Mouse (Mus musculus): Measurements from ENCODE around the gene Gm49510. TPM values are rescaled to one million over a fixed set of nuclear protein-coding genes. Genes with fewer than 3 reads are reported as not detected.

Gene Gm49510
- total and polyA plus RNA-seq, 3 experiments, result 0.17 to 0.27 TPM; not detected in 1

GRCm38 (mm10) chr15:78876258-78876696 lies 23.2 kb upstream of the Gm49510 start (continued):
- TF ChIP-seq POLR2AphosphoS5 (IDR thresholded peaks at IDR 0.05; ENCODE audit: borderline replicate concordance, low read depth, low read length) (no peak), ELF1 (IDR thresholded peaks at IDR 0.05; ENCODE audit: low read depth, low read length) (no peak), GATA1 (IDR thresholded peaks at IDR 0.05; ENCODE audit: low read depth, low read length) (peak; percentile 84), GABPA (IDR thresholded peaks at IDR 0.05; ENCODE audit: low read depth, low read length) (no peak; the same call in 1 of the 2 replicates), SIN3A (IDR thresholded peaks at IDR 0.05; ENCODE audit: low read length) (peak; percentile 0), MYB (IDR thresholded peaks at IDR 0.05; ENCODE audit: low read depth, low read length) (no peak), BHLHE40 (IDR thresholded peaks at IDR 0.05; ENCODE audit: borderline replicate concordance, low read depth, low read length) (0 out of 2 replicates have a peak, but pooled peaks have one; percentile 13), ZKSCAN1 (IDR thresholded peaks at IDR 0.05; ENCODE audit: low read depth, low read length) (no peak), UBTF (IDR thresholded peaks at IDR 0.05; ENCODE audit: borderline replicate concordance, insufficient read depth, low read depth, low read length) (no peak), EP300 (IDR thresholded peaks at IDR 0.05; ENCODE audit: low read depth in 1 of 2, low read length in 2 of 2) (peak; percentile 69 to 74), USF1 (IDR thresholded peaks at IDR 0.05; ENCODE audit: low read depth, low read length) (no peak), MAZ (IDR thresholded peaks at IDR 0.05; ENCODE audit: low read depth, low read length) (no peak), MYC (IDR thresholded peaks at IDR 0.05; ENCODE audit: low read depth, low read length) (no peak), ZNF384 (IDR thresholded peaks at IDR 0.05; ENCODE audit: low read depth, low read length) (peak; percentile 76), MAX (IDR thresholded peaks at IDR 0.05; ENCODE audit: low read length) (peak; percentile 59; the same call in 1 of the 2 replicates), RAD21 (IDR thresholded peaks at IDR 0.05; ENCODE audit: low read depth, low read length) (no peak; the same call in 1 of the 2 replicates)

- peak; percentile 97 for DNase-seq (ENCODE audit: low read depth, low spot score)
- no peaks in the 10 kb centered on the region for H3K9me3 ChIP-seq (replicated peaks; ENCODE audit: insufficient read depth, low read length)
- peaks cover 0 to 8% of the 10 kb centered on the region in 2 experiments; a peak in 2 of 4 replicates for H3K36me3 ChIP-seq (ENCODE audit: control insufficient read depth in 1 of 2, insufficient read depth in 2 of 2, low read length in 2 of 2)
- peak within 1 kb of the TSS; percentile 92 for H3K9ac ChIP-seq (ENCODE audit: control insufficient read depth, low read depth, low read length, poor library complexity, severe bottlenecking)
- peaks cover 2 to 6% of the 10 kb centered on the region in 2 experiments; a peak in 3 of 4 replicates for H3K4me1 ChIP-seq (ENCODE audit: control insufficient read depth in 1 of 2, insufficient read depth in 2 of 2, low read length in 2 of 2)
- H3K79me2 ChIP-seq (ENCODE audit: control insufficient read depth, insufficient read depth, low read length, poor library complexity), result peaks cover 9% of the 10 kb centered on the region
- H3K27ac ChIP-seq (ENCODE audit: control insufficient read depth, low read depth, low read length), result peak within 1 kb of the TSS; percentile 94
- peak within 1 kb of the TSS; percentile 62 to 70 for H3K4me3 ChIP-seq (ENCODE audit: control insufficient read depth in 1 of 2, insufficient read depth in 1 of 2, low read depth in 2 of 2, low read length in 2 of 2)
- H3K27me3 ChIP-seq (ENCODE audit: control insufficient read depth in 1 of 2, insufficient read depth in 2 of 2, low read length in 2 of 2), result no peaks in the 10 kb centered on the region
- peak; percentile 94 for TF ChIP-seq MAZ (IDR thresholded peaks at IDR 0.05; ENCODE audit: low read depth, low read length)
- no peak for TF ChIP-seq BHLHE40 (IDR thresholded peaks at IDR 0.05; ENCODE audit: borderline replicate concordance, low read depth, low read length)
- no peak for TF ChIP-seq SMC3 (IDR thresholded peaks at IDR 0.05; ENCODE audit: low read depth, low read length)
- TF ChIP-seq POLR2AphosphoS2 (IDR thresholded peaks at IDR 0.05; ENCODE audit: low read length), result peak; percentile 58; the same call in 1 of the 2 replicates
- peak; percentile 23; the same call in 1 of the 2 replicates for TF ChIP-seq MYC (IDR thresholded peaks at IDR 0.05; ENCODE audit: low read depth, low read length)
- peak; percentile 73; the same call in 1 of the 2 replicates for TF ChIP-seq GABPA (IDR thresholded peaks at IDR 0.05; ENCODE audit: low read depth, low read length)
- no peak for TF ChIP-seq ZMIZ1 (IDR thresholded peaks at IDR 0.05; ENCODE audit: low read depth, low read length)
- TF ChIP-seq ELF1 (IDR thresholded peaks at IDR 0.05; ENCODE audit: low read depth, low read length), result peak; percentile 91
- TF ChIP-seq MYB (IDR thresholded peaks at IDR 0.05; ENCODE audit: low read depth, low read length), result no peak
- TF ChIP-seq JUND (IDR thresholded peaks at IDR 0.05; ENCODE audit: low read depth, low read length), result no peak
- peak; percentile 83 for TF ChIP-seq SIN3A (IDR thresholded peaks at IDR 0.05; ENCODE audit: low read length)
- peak; percentile 65; the same call in 1 of the 2 replicates for TF ChIP-seq KAT2A (conservative IDR thresholded peaks at IDR 0.05; ENCODE audit: low read depth, low read length)
- TF ChIP-seq USF2 (IDR thresholded peaks at IDR 0.05; ENCODE audit: borderline replicate concordance in 1 of 2, insufficient read depth in 1 of 2, low read depth in 1 of 2, low read length in 2 of 2), result no peak
- no peak; a peak in 1 of 4 replicates for TF ChIP-seq EP300 (IDR thresholded peaks at IDR 0.05; ENCODE audit: low read depth in 1 of 2, low read length in 2 of 2)
- TF ChIP-seq RCOR1 (IDR thresholded peaks at IDR 0.05; ENCODE audit: low read depth, low read length), result no peak
- peak; percentile 85 for TF ChIP-seq TBP (IDR thresholded peaks at IDR 0.05; ENCODE audit: low read depth, low read length)
- peak; percentile 77 for TF ChIP-seq ETS1 (IDR thresholded peaks at IDR 0.05; ENCODE audit: low read depth, low read length)
- no peak for TF ChIP-seq E2F4 (IDR thresholded peaks at IDR 0.05; ENCODE audit: borderline replicate concordance, low read depth, low read length)
- TF ChIP-seq MAFK (IDR thresholded peaks at IDR 0.05; ENCODE audit: borderline replicate concordance, low read depth, low read length), result no peak
- no peak for TF ChIP-seq CHD1 (IDR thresholded peaks at IDR 0.05; ENCODE audit: low read depth, low read length)
- TF ChIP-seq UBTF (IDR thresholded peaks at IDR 0.05; ENCODE audit: borderline replicate concordance, insufficient read depth, low read depth, low read length), result no peak
- TF ChIP-seq POLR2A (IDR thresholded peaks at IDR 0.05; ENCODE audit: control insufficient read depth in 1 of 2, insufficient read depth in 1 of 2, low read depth in 1 of 2, low read length in 2 of 2, poor library complexity in 1 of 2), result peak; percentile 62 to 76; a peak in 3 of 4 replicates
- no peak for TF ChIP-seq USF1 (IDR thresholded peaks at IDR 0.05; ENCODE audit: low read depth, low read length)
- TF ChIP-seq NRF1 (IDR thresholded peaks at IDR 0.05; ENCODE audit: insufficient read depth, low read depth, low read length, poor library complexity, severe bottlenecking), result no peak
- TF ChIP-seq GATA1 (IDR thresholded peaks at IDR 0.05; ENCODE audit: low read depth, low read length), result no peak
Measured at GRCm38 (mm10) chr15:78876991-78877809, 22.3 kb upstream of the Gm49510 start, which contains the start of gene Gga1. Gga1 (plus strand) TSS chr15:78877190.

Data from MEL (cell line).